Mouse (Mus musculus) hindbrain, postnatal 0 days (tissue): ENCODE measurements at regions not wholly inside any gene's neighbourhood (a gene's known extent, or its start where the extent isn't known, plus 50 kb on each side); places are given as distances from the start of the nearest gene placed in this dataset.

ENCODE experiments used
- ATAC-seq: fragments of 200-750 bp; cut with Nextera tagmentation; 2 replicates; pipeline ENCODE4 v1.8.0; 2017; ENCODE audit warnings: mild to moderate bottlenecking, moderate TSS enrichment, moderate library complexity
- DNase-seq: peaks from one replicate; pipeline ENCODE4 v3.0.0-alpha.2; 2015; ENCODE audit warnings: low spot score
- H3K27ac ChIP-seq: fragments of 300-500 bp; sonication (generic); 2 replicates; pipeline ENCODE4 v1.5.1; 2014; ENCODE audit warnings: mild to moderate bottlenecking
- H3K27me3 ChIP-seq: fragments of 300-500 bp; sonication (generic); 2 replicates; pipeline ENCODE4 v1.6.1; 2014; ENCODE audit warnings: low read length, mixed read lengths; ENCODE audit not compliant: insufficient read depth
- H3K36me3 ChIP-seq: fragments of 300-500 bp; sonication (generic); 2 replicates; pipeline ENCODE4 v1.6.1; 2014; ENCODE audit warnings: low read length, mixed read lengths; ENCODE audit not compliant: insufficient read depth
- H3K4me1 ChIP-seq: fragments of 300-500 bp; sonication (generic); 2 replicates; pipeline ENCODE4 v1.6.1; 2014; ENCODE audit warnings: antibody characterized with exemption, low read length, mixed read lengths; ENCODE audit not compliant: insufficient read depth
- H3K4me2 ChIP-seq: fragments of 300-500 bp; sonication (generic); 2 replicates; pipeline ENCODE4 v1.6.1; 2014; ENCODE audit warnings: low read depth, mild to moderate bottlenecking, low read length, moderate library complexity, mixed read lengths
- H3K4me3 ChIP-seq: fragments of 300-500 bp; sonication (generic); 2 replicates; pipeline ENCODE4 v1.5.1; 2014; ENCODE audit warnings: low read length
- H3K9ac ChIP-seq: fragments of 300-500 bp; sonication (generic); replicated peaks from 2 replicates; pipeline ENCODE4 v1.6.1; 2014; ENCODE audit warnings: mild to moderate bottlenecking, low read length, moderate library complexity, mixed read lengths
- H3K9me3 ChIP-seq: fragments of 300-500 bp; sonication (generic); 2 replicates; pipeline ENCODE4 v1.6.1; 2016; ENCODE audit warnings: low read length, mixed read lengths
- CTCF ChIP-seq: IDR thresholded peaks from 2 replicates; pipeline ENCODE4 v1.5.1; 2016; ENCODE audit warnings: antibody characterized with exemption, control low read depth, low read depth
- WGBS: fragments of 180-500 bp; shearing (Covaris S2); extraction: QIAGEN DNeasy Blood & Tissue Kit; methylation state at CpG from one replicate; pipeline ENCODE4 v1.1.7; 2014; 5-methylcytosine and 5-hydroxymethylcytosine counted together

DNA sequence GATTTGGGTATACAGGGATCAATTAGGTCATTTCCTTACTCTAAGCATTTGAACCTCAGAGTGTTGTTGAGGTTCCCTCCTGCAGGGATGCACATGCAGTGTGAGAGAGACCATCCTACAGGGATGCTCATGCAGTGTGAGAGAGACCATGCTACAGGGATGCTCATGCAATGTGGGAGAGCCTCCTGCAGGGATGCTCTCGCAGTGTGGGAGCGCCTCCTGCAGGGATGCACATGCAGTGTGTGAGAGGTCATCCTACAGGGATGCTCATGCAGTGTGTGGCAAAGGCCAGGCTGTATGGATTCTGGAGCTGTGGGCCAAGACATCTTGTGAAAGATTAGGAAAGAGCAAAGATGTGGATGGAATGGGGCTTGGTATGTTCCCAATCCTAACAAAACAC is 816.1 kb upstream of the Tenm4 start:
- Histone ChIP-seq H3K4me3 (no peak overlapping the region), H3K27ac (no peak overlapping the region), H3K27me3 (no peaks in the 10 kb centered on the region), H3K9me3 (no peaks in the 10 kb centered on the region), H3K9ac (no peak overlapping the region), H3K36me3 (no peaks in the 10 kb centered on the region), H3K4me1 (no peaks in the 10 kb centered on the region), H3K4me2 (no peak overlapping the region)
- TF ChIP-seq CTCF: peak; percentile 28; the same call in 1 of the 2 replicates
- no peak for ATAC-seq
- no peak for DNase-seq
- WGBS: 70% methylated on average over 2 of the region's 2 CpGs

DNA sequence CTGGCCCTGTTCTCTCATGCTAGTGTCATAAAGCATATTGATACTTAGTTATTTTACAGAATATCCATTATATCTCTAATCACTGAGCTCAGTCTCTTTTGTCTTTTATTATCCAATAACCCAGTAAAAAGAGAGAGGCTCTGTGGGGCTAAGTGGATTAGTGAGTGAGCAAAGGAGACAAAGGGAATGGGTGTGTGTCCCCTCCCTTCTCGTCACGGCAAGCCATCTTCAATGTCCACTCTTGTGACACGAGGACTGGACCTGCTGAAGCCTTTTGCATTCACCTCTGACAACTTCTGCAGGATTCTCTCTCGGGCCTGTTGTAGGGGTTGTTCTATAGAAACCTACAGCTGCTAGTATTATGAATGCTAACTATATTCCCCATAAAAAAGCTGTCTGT is 812.3 kb upstream of the Tenm4 start:
- no peaks in the 10 kb centered on the region for H3K27me3 ChIP-seq
- no peak for TF ChIP-seq CTCF
- WGBS: 61% methylated on average over 4 of the region's 4 CpGs

DNA sequence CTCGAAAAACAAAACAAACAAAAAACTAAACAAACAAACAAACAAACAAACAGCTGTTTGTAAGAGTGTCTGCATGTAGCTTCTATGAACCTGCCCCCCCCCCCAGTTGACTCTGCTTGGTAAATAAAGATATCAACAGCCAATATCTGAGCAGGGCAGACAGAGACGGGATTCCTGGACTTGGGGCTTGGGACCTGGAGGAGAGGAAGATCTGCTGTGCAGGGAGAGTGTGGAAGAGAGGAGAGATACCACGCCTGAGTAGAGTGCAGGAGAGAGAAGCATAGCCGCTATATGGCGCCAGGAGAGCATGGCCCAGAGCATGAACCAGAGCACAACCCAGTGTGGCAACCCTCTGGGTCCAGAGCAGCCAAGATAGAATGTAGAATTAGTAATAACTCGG is 811.9 kb upstream of the Tenm4 start:
- H3K9me3 ChIP-seq: no peaks in the 10 kb centered on the region
- H3K4me3 ChIP-seq: no peak overlapping the region
- TF ChIP-seq CTCF: no peak
- no peak for DNase-seq
- H3K9ac ChIP-seq: no peak overlapping the region
- H3K27me3 ChIP-seq: no peaks in the 10 kb centered on the region
- no peak for ATAC-seq
- H3K4me2 ChIP-seq: no peak overlapping the region
- WGBS: 89% methylated on average over 6 of the region's 6 CpGs
- H3K4me1 ChIP-seq: no peaks in the 10 kb centered on the region
- H3K36me3 ChIP-seq: no peaks in the 10 kb centered on the region
- no peak overlapping the region for H3K27ac ChIP-seq

More for the DNA sequence above, 812.3 kb upstream of the Tenm4 start:
- no peak overlapping the region for H3K4me3 ChIP-seq
- H3K36me3 ChIP-seq: no peaks in the 10 kb centered on the region
- H3K4me1 ChIP-seq: no peaks in the 10 kb centered on the region
- no peaks in the 10 kb centered on the region for H3K9me3 ChIP-seq
- ATAC-seq (no peak), DNase-seq (no peak)
- no peak overlapping the region for H3K9ac ChIP-seq
- H3K27ac ChIP-seq: no peak overlapping the region
- no peak overlapping the region for H3K4me2 ChIP-seq
